Mouse (Mus musculus) spleen, postnatal 0 days (tissue): ENCODE measurements around the gene Olfr772. TPM values are rescaled to one million over a fixed set of nuclear protein-coding genes. Genes with fewer than 3 reads are reported as not detected.

ENCODE experiments used
- polyA plus RNA-seq: library from polyadenylated mRNA; unstranded; fragments of >200 nt; fragmentation: Nextera tagmentation; extraction: Ambion mirVana; gene quantifications from 2 replicates; pipeline ENCODE4 v1.2.1, GENCODE M21; 2015

Gene Olfr772
- not detected in 2 replicates for polyA plus RNA-seq

DNA sequence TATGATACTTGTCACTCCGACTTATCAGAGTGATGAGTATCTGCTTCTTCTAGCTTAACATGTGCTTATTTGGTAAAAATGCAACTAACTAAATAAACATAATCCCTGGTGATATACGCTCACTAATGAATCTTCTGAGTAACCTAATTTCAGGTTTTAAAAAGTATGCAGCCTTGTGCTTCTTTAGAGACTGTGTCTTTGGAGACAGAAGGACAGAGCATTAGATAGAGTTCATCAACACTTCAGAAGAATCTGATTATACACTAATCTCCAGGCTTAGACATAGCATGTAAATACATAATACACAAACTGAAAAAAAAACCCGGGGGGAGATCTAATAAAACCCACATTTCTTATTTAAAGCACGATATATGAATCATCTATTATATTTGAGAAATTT is at the start of gene Olfr772:
Gene Olfr772 (minus strand): TSS at position 101 of the 400 bp plus-strand sequence.

DNA sequence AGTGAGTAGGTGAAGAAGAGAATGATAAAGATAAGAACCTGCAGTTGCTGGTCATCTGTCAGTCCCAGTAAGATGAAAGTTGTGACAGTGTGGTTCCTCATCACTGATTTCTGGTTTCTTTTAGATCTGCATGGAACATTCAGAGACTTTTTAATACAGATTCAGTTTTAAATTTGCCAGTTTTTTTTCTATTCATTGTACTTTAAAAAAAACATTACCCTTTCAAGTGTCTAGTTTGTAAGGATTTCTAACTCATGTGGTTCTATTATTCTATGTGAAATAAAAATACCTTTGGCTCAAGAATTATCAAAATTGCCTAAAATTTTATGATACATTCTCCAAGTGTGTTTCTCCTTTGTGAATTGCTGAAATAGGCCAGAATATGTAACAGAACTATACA is 9.6 kb upstream of the Olfr772 start, which contains the start of gene Olfr773:
Gene Olfr773 (minus strand): TSS at position 101 of the 400 bp plus-strand sequence.

DNA sequence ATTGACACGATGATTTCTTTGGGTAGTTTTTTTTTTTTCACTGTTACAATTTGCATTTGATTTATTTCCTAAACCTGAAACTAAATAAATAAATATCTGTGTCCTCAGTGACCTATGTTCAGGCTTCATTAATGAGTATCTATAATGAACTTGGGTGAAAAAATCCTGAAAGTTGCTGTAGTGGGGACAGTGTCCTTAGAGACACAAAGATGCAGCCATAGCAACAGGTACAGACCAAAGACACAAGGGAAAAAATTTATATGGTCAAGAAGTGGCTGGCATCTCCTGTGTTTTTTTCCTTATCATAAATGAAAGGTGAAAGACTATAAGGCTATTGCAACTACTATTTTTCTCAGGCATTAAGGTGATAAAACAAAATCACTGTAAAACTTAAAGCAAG is 13.1 kb downstream of the Olfr772 start, which contains the start of gene Olfr771:
Gene Olfr771 (minus strand): TSS at position 101 of the 400 bp plus-strand sequence.

DNA sequence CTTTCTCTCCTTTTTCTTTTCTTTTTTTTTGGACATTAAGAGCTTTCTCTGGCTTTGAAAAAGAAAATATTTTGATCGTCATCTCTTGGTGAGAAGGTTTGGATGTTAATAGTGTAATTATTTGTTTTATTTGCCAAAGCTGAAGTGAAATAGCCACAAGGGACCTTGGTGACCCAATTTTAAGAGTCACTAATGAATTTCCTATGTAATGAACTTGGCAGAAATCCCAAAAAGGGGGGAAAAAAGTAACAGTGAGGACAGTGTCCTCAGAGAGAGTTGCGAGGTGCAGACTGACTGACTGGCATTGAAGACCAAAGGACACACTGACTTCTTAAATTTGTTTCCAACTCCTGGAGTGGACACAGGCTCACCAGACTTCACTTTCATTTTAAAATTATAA is 38.8 kb downstream of the Olfr772 start, which contains the start of gene Olfr770:
Gene Olfr770 (minus strand): TSS at position 101 of the 400 bp plus-strand sequence.

Other genes with a start within 250 kb of the Olfr772 start
- gene Itga7, start 244.1 kb downstream of the Olfr772 start, polyA plus RNA-seq = 2.5 and 3.2 TPM in 2 replicates
- gene Mettl7b, start 216.9 kb downstream of the Olfr772 start, polyA plus RNA-seq = 0.10 TPM in 1 of 2 replicates, not detected in the other
- not detected in 2 replicates for gene Olfr9, start 188.5 kb downstream of the Olfr772 start, polyA plus RNA-seq
- gene Olfr763, start 167.1 kb downstream of the Olfr772 start, polyA plus RNA-seq = not detected in 2 replicates
- not detected in 2 replicates for gene Olfr764-ps1, start 138.0 kb downstream of the Olfr772 start, polyA plus RNA-seq
- not detected in 2 replicates for gene Olfr765, start 127.9 kb downstream of the Olfr772 start, polyA plus RNA-seq
- gene Olfr766-ps1, start 108.9 kb downstream of the Olfr772 start, polyA plus RNA-seq = not detected in 2 replicates
- gene Olfr767, start 95.0 kb downstream of the Olfr772 start, polyA plus RNA-seq = not detected in 2 replicates
- not detected in 2 replicates for gene Olfr768, start 78.5 kb downstream of the Olfr772 start, polyA plus RNA-seq
- not detected in 2 replicates for gene Olfr769, start 60.1 kb downstream of the Olfr772 start, polyA plus RNA-seq
- not detected in 2 replicates for gene Olfr770, start 38.9 kb downstream of the Olfr772 start, polyA plus RNA-seq
- not detected in 2 replicates for gene Olfr771, start 13.2 kb downstream of the Olfr772 start, polyA plus RNA-seq
- not detected in 2 replicates for gene Olfr773, start 9.5 kb upstream of the Olfr772 start, polyA plus RNA-seq
- not detected in 2 replicates for gene Olfr774, start 58.3 kb upstream of the Olfr772 start, polyA plus RNA-seq
- not detected in 2 replicates for gene Olfr775, start 70.5 kb upstream of the Olfr772 start, polyA plus RNA-seq
- not detected in 2 replicates for gene Olfr776, start 81.2 kb upstream of the Olfr772 start, polyA plus RNA-seq
- not detected in 2 replicates for gene Olfr777, start 93.6 kb upstream of the Olfr772 start, polyA plus RNA-seq
- gene Olfr780, start 140.2 kb upstream of the Olfr772 start, polyA plus RNA-seq = not detected in 2 replicates
- not detected in 2 replicates for gene Olfr781, start 150.9 kb upstream of the Olfr772 start, polyA plus RNA-seq
- gene Olfr782, start 170.9 kb upstream of the Olfr772 start, polyA plus RNA-seq = not detected in 2 replicates
- gene Olfr784, start 206.2 kb upstream of the Olfr772 start, polyA plus RNA-seq = 0.04 and 0.07 TPM in 2 replicates
- not detected in 2 replicates for gene Olfr785, start 227.5 kb upstream of the Olfr772 start, polyA plus RNA-seq
- not detected in 2 replicates for gene Olfr786, start 249.4 kb upstream of the Olfr772 start, polyA plus RNA-seq